Mouse (Mus musculus): ENCODE results near the gene Picalm.
"Not testable (repeated sequence)": the region's sequence is repeated elsewhere in the genome, so short reads cannot be mapped to it uniquely, and the experiment has no call there.

Gene Picalm

GRCm38 (mm10) chr7:90131831-90132241 is 1.8 kb downstream of the Picalm start:
- no peak for DNase-seq (ENCODE audit: extremely low spot score, low spot score)

DNA sequence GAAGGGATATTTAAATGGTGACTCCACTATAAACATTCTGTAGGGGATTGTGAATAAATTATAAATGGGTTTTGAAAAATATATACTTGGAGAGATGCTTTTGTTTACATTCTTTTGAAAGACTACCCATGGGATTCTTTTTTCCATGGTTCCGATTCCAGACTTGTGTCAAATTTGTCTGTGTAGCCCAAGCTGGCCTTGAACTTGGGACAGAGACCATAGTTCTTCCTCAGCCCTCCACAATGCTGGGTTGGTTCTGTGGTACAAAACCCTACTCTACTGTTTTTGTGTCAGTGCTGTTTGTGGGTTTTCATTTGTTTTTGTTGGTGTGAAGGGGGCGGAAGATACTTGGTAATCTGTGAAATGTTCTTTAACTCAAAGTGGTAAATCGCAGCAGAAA is 2.3 kb downstream of the Picalm start:
- no peak for DNase-seq (ENCODE audit: extremely low spot score, low spot score)

DNA sequence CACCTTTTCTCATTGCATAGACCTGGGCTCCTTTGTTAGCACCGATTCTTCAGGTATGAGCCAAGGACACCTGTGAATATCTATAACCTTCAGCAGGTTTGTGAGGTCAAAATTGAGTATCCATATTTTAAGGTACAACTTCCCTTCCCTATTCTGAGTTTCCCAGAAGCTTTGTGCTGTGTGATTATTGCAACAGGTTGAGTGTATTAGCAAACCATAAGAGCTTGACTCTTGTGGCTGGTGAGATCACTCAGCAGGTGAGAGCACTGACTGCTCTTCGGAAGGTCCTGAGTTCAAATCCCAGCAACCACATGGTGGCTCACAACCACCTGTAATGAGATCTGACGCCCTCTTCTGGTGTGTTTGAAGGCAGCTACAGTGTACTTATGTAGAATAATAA is 6.7 kb downstream of the Picalm start:
- no peak for DNase-seq (ENCODE audit: extremely low spot score, low spot score)

DNA sequence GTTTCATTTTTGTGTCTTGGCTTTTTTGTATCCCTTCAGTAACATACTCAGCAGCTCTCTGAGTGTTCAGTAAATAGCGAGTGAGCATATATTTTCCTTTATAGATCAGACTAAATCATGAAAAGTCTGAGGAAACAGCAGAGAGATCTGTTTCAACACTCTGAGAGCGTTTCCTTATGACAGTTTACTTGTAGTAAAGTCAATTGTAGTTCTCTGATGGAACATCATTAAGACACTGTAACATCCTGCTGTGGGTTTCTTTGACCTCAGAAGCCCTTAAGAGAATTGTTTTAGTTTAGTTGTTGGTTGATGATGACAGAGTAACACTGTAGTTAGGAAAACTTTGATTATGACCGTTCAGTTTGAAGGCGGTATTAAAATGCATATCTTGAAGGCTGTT is 8.3 kb downstream of the Picalm start:
- no peak for DNase-seq (ENCODE audit: extremely low spot score, low spot score)

DNA sequence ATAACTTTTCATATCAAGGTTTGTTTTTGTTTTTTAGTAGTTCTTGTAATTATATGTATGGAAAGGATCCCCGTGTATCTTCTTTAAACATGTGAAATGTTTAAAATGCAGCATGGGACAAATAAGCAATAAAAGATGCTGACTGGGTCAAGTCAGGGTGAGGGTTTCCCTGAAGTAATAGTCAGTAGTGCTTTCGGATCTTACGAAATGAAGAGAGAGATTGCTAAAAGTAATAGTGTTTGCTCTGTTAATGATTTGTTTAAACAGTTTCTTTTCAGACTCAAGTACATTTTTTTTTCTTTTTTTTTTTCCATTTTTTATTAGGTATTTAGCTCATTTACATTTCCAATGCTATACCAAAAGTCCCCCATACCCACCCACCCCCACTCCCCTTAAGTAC is 10.3 kb downstream of the Picalm start:
- no peak for DNase-seq (ENCODE audit: extremely low spot score, low spot score)

- DNase-seq (ENCODE audit: extremely low spot score, low spot score), result no peak
Measured at GRCm38 (mm10) chr7:90144275-90144674, 14.3 kb downstream of the Picalm start.

DNA sequence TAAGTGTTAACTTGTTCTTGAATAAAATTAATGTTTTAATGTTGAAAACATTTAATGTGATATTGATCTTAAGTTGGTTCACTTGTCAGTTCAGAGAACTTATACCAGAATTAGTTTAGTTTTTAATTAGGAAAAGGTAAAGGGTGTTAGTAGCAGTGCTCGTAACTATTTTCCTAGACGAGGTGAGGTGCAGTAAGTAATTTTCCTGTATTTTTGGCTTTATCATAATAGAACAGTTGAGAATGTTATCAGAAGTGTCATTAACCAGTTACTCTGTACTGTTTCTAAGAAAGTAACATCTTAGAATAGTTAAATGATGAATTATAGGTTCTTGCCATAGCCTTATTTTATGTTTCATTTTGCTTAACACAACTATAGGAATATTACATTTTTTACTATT is 15.0 kb downstream of the Picalm start:
- no peak for DNase-seq (ENCODE audit: extremely low spot score, low spot score)

- no peak for DNase-seq (ENCODE audit: extremely low spot score, low spot score)
Measured at GRCm38 (mm10) chr7:90145376-90145775, 15.4 kb downstream of the Picalm start.

DNA sequence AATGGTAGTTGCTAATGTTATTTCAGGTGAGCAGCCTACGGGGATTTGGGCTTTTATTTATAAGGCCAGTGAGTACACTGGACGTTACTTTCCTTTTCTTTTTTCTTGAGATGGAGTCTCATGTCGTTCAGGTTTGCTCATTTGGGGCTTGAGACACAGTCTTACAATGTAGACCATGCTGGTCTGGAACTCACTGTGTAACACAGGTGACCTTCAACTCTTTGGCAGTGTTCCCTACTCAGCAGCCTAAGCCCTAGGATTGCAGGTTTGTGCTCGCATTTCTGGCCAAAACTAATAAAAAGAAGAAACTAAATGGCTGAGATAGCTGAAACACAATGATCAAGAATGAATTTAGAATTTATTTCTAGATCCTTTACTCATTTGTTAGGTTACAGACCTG is 15.9 kb downstream of the Picalm start:
- no peak for DNase-seq (ENCODE audit: extremely low spot score, low spot score)

GRCm38 (mm10) chr7:90146321-90146720 is 16.3 kb downstream of the Picalm start:
- DNase-seq (ENCODE audit: extremely low spot score, low spot score), result no peak

DNA sequence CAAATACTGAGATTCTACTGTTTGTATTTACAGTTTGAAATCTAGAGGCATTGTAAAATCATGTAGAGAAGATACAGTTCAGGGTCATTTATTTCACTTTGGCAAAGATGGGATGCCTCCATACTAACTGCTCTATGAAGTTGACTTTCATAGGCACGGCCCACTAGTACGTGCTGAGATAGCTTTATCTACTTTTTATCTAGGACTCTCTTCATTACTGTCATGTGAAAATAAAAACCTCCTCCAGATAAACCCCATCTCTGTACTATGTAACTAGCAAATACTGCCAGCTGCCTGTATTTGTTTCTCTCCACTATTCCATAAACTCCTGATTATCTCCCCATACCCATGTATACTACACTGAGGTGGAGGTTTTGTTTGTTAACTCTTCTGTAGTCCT is 18.0 kb downstream of the Picalm start:
- no peak for DNase-seq (ENCODE audit: extremely low spot score, low spot score)

- no peak for DNase-seq (ENCODE audit: extremely low spot score, low spot score)
Measured at GRCm38 (mm10) chr7:90148516-90148915, 18.5 kb downstream of the Picalm start.

DNA sequence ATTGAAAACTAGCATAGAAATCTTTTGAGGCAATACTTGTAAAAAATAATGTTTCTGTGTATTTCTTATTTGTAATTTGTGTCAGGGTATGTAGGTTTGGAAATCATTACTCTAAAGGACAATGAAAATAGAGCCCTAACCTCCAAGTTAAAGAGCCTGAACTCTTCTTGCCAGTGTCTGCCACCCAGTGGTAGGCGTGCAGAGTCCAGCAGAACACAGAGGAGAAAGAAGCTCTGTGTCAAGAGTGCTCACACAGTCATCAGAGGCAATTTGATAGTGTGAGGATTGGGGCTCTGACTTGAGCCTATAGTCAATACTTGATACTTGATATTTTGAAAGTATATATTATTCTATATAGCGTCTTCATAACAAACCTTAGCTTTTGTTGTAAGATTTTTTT is 20.3 kb downstream of the Picalm start:
- DNase-seq (ENCODE audit: extremely low spot score, low spot score), result no peak

DNA sequence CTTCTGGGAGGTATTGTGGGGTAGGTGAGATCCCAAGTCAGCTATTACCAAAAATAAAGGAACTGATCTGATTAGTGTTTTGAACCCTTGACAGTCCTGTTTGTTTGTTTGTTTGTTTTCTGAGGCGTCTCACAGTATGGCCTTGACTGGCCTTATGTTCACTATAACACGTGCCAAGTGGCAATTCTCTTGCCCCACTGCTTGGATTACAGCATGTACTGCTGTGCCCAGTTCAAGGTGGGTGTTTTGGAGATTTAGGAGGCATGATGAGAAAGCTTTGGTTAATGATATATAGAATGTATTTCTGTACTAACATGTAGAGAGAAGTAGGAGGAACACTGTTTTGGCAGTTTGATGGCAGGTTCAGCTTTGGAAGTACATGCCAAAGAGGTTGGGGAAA is 28.0 kb downstream of the Picalm start:
- no peak for DNase-seq (ENCODE audit: extremely low spot score, low spot score)

DNA sequence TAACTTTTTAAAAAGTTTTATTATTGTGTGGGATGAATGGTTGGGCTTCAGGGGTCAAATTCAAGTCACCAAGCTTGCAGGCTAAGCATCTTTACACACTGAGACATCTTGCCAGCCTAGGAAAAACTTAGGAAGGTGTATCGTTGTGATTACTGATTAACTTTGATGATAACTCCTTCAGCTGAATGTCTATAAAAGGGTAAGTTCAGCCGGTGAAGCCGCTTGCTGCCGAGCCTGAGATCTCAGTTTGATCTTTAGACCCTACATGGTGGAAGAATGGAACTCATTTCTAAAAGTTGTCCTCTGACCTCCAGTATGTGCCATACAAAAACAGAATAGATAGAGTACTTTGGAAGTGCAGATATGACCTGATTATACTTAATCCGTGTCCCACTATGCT is 30.6 kb downstream of the Picalm start:
- DNase-seq (ENCODE audit: extremely low spot score, low spot score), result no peak

DNA sequence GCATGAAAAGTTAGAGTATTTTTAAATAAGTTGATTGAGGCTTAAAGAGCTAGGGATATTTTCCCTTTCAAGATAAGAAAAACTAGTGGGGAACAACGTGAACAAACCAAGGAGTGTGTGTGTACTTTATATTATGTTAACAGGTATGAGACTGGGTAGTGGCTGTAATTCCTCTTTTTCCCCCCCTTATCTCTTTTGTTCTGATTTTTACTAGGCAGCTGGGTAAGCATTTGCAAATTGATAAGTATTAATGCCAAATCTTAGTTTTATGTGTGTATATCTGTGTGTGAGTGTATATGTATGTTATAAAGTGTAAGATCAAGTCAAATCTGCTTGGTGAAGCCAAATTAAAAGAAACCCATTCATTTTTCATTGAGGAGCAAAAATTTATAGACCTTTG is 34.3 kb downstream of the Picalm start:
- DNase-seq (ENCODE audit: extremely low spot score, low spot score), result no peak

DNA sequence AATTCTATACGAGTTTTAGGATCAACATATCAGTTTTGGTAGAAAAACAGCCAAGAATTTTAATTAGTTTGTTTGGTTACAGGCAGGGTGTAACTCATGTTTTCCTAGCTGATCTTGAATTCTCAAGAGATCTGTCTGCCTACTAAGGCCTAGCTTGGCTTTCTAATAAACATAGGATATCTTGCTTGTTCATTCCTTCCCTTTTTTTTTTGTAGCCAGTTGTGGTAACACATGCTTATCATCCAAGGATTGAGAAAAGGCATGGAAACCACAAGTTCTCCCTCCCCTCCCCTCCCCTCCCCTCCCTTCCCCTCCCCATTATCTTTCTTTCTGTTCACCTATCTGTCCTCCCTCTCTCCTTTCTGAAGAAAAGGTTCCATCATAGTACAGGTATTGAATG is 36.0 kb downstream of the Picalm start:
- no peak for DNase-seq (ENCODE audit: extremely low spot score, low spot score)

DNA sequence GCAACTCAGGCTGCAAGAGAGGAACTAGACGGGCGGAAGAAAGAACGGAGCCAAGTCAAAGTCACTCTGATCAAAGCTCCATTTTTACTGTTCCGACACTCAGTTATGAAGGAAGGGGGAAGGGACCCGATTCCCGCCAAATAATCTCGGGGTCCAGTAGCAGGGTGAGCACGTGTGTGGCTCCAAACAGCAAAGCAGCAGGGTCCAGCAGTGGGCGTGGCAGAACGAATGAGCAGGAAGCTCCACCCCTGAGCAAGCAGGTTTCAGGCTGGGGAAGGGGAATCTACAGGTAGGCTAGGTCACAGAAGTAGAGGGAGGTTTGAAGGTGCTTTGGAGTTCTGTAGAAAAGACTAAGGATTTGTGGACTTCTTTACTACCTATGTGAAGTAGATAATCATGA is 37.8 kb downstream of the Picalm start:
- DNase-seq (ENCODE audit: extremely low spot score, low spot score), result not testable (repeated sequence)

- DNase-seq (ENCODE audit: extremely low spot score, low spot score), result no peak
Measured at GRCm38 (mm10) chr7:90173778-90174177, 43.8 kb downstream of the Picalm start.

- no peak for DNase-seq (ENCODE audit: extremely low spot score, low spot score)
Measured at GRCm38 (mm10) chr7:90175576-90175975, 45.6 kb downstream of the Picalm start.

- DNase-seq (ENCODE audit: extremely low spot score, low spot score), result no peak
Measured at GRCm38 (mm10) chr7:90180635-90181034, 50.6 kb downstream of the Picalm start.

DNA sequence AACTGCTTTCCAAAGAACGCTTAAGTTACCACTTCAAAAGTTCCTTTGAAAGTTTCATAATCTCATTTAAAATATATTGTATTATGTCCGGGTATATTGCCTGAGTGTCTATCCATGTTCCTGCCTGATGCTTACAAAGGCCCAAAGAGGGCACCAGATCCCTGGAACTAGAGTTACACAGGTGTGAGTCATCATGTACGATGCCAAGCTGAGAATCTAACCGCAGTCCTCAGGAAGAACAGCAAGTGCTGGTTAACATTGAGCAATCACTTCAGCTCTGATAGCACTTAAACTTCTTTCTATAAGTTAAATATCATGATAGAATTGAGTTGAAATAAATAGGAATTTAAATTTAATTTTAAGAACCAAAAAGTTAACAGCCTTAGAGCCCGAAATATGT is 70.2 kb downstream of the Picalm start:
- no peak for DNase-seq (ENCODE audit: extremely low spot score, low spot score)

DNA sequence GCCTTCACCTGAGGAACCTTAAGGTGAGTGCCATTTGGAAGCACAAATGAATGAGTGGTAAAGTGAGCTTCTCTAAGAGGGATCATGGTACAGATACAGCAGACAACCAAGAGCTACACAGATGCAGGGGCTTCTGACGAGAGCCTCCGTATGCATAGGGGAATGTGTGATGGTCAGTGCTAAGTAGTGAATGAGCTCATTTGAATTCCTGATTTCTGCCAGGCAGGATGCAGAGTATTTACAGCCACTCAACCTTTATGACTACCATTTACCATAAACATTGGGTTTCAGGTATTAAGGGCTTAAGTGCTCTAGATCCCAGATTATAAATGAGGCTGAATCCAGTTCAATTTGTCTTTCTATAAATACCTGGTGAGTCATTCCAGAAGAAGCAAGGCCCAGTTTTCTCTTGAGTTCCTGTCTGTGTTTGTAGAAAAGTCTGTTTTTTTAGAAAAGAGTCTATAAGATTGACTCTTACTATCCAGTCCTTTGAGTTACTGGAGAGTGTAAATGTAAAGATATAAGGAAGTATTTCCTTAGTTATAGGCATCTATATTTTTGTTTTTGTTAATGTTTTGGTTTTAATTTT is 72.0 kb downstream of the Picalm start:
- DNase-seq (ENCODE audit: extremely low spot score, low spot score), result no peak

GRCm38 (mm10) chr7:90203914-90204313 is 73.9 kb downstream of the Picalm start:
- DNase-seq (ENCODE audit: extremely low spot score, low spot score), result no peak

Measured in neural tube, embryonic 10.5 days (tissue).